Mouse (Mus musculus) ES-Bruce4 (cell line): ENCODE measurements at regions not wholly inside any gene's neighbourhood (a gene's known extent, or its start where the extent isn't known, plus 50 kb on each side); places are given as distances from the start of the nearest gene placed in this dataset.
A peak's percentile ranks its signal among the peaks of the same experiment; 100 is the strongest.
"Not testable (repeated sequence)": the region's sequence is repeated elsewhere in the genome, so short reads cannot be mapped to it uniquely, and the experiment has no call there.

Source experiments
- H3K27ac ChIP-seq: 2 replicates; pipeline ENCODE4 v1.5.1; 2012; ENCODE audit warnings: low read length, inconsistent platforms; ENCODE audit not compliant: insufficient read depth
- H3K27me3 ChIP-seq: 2 replicates; pipeline ENCODE4 v1.6.1; 2012; ENCODE audit warnings: mild to moderate bottlenecking, low read length, inconsistent platforms; ENCODE audit not compliant: control insufficient read depth, poor library complexity, insufficient read depth, severe bottlenecking
- H3K36me3 ChIP-seq: 2 replicates; pipeline ENCODE4 v1.6.1; 2012; ENCODE audit warnings: inconsistent platforms, mild to moderate bottlenecking, low read length, moderate library complexity; ENCODE audit not compliant: control insufficient read depth, poor library complexity, insufficient read depth, severe bottlenecking
- H3K4me1 ChIP-seq: one replicate; pipeline ENCODE4 v1.8.1; 2011; ENCODE audit warnings: low read length; ENCODE audit not compliant: control insufficient read depth, insufficient read depth
- H3K4me3 ChIP-seq: 2 replicates; pipeline ENCODE4 v1.5.1; 2011; ENCODE audit warnings: low read depth, mild to moderate bottlenecking, low read length
- H3K9ac ChIP-seq: 2 replicates; pipeline ENCODE4 v1.6.1; 2012; ENCODE audit warnings: low read depth, mild to moderate bottlenecking, inconsistent platforms; ENCODE audit not compliant: poor library complexity, severe bottlenecking
- H3K9me3 ChIP-seq: replicated peaks from 2 replicates; pipeline ENCODE4 v1.6.1; 2012; ENCODE audit warnings: mild to moderate bottlenecking, low read length, inconsistent platforms; ENCODE audit not compliant: control insufficient read depth, poor library complexity, insufficient read depth, severe bottlenecking
- CTCF ChIP-seq: IDR thresholded peaks from one replicate; pipeline ENCODE4 v1.8.1; 2011; ENCODE audit warnings: low read depth, low read length
- EP300 ChIP-seq: IDR thresholded peaks from 2 replicates; pipeline ENCODE4 v1.6.1; 2011; ENCODE audit warnings: low read depth, low read length; ENCODE audit not compliant: insufficient read depth
- POLR2A ChIP-seq: IDR thresholded peaks from one replicate; pipeline ENCODE4 v1.8.1; 2011; ENCODE audit warnings: low read length; ENCODE audit not compliant: insufficient read depth

GRCm38 (mm10) chr2:57185151-57185550, 52.3 kb upstream of the Gpd2 start:
- Histone ChIP-seq H3K4me3 (no peak overlapping the region), H3K36me3 (no peaks in the 10 kb centered on the region), H3K27ac (no peak overlapping the region), H3K27me3 (no peaks in the 10 kb centered on the region; the same call in 1 of the 2 replicates), H3K9ac (no peak overlapping the region), H3K9me3 (no peaks in the 10 kb centered on the region), H3K4me1 (no peaks in the 10 kb centered on the region)
- TF ChIP-seq POLR2A (no peak), CTCF (no peak), EP300 (no peak)

GRCm38 (mm10) chr2:57183108-57183507, 54.3 kb upstream of the Gpd2 start:
- H3K27me3 ChIP-seq, H3K4me3 ChIP-seq: not testable (repeated sequence)

GRCm38 (mm10) chr2:57181692-57182541, 55.5 kb upstream of the Gpd2 start:
- no peaks in the 10 kb centered on the region for H3K36me3 ChIP-seq
- H3K9ac ChIP-seq, result peak overlapping the region; percentile 51
- peak overlapping the region; percentile 69 for H3K4me3 ChIP-seq
- TF ChIP-seq POLR2A, result no peak
- no peaks in the 10 kb centered on the region for H3K9me3 ChIP-seq
- no peaks in the 10 kb centered on the region for H3K4me1 ChIP-seq
- H3K27ac ChIP-seq, result peak overlapping the region; percentile 51; the same call in 1 of the 2 replicates
- H3K27me3 ChIP-seq, result no peaks in the 10 kb centered on the region; the same call in 1 of the 2 replicates

More at GRCm38 (mm10) chr2:57183108-57183507, 54.3 kb upstream of the Gpd2 start:
- not testable (repeated sequence) for H3K27ac ChIP-seq, H3K9ac ChIP-seq, H3K9me3 ChIP-seq, H3K4me1 ChIP-seq, H3K36me3 ChIP-seq

GRCm38 (mm10) chr2:57181350-57181691, 56.1 kb upstream of the Gpd2 start:
- H3K27ac ChIP-seq, result no peak overlapping the region

GRCm38 (mm10) chr2:57178056-57178455, 54.3 kb upstream of the Nr4a2 start:
- Histone ChIP-seq H3K4me3 (no peak overlapping the region), H3K27ac (no peak overlapping the region), H3K4me1 (no peaks in the 10 kb centered on the region), H3K9ac (no peak overlapping the region), H3K27me3 (no peaks in the 10 kb centered on the region; the same call in 1 of the 2 replicates), H3K9me3 (no peaks in the 10 kb centered on the region), H3K36me3 (no peaks in the 10 kb centered on the region)
- TF ChIP-seq POLR2A, result no peak
- no peak for TF ChIP-seq CTCF
- TF ChIP-seq EP300, result no peak

More at GRCm38 (mm10) chr2:57181350-57181691, 56.1 kb upstream of the Gpd2 start:
- H3K9ac ChIP-seq, result peak overlapping the region; percentile 51
- no peaks in the 10 kb centered on the region for H3K4me1 ChIP-seq
- peak overlapping the region; percentile 69 for H3K4me3 ChIP-seq
- TF ChIP-seq CTCF (no peak), EP300 (no peak), POLR2A (no peak)
- H3K9me3 ChIP-seq, result no peaks in the 10 kb centered on the region
- H3K27me3 ChIP-seq, result no peaks in the 10 kb centered on the region; the same call in 1 of the 2 replicates
- H3K36me3 ChIP-seq, result no peaks in the 10 kb centered on the region

- Histone ChIP-seq H3K9me3 (no peaks in the 10 kb centered on the region), H3K9ac (no peak overlapping the region), H3K27me3 (no peaks in the 10 kb centered on the region; the same call in 1 of the 2 replicates), H3K4me1 (no peaks in the 10 kb centered on the region), H3K36me3 (no peaks in the 10 kb centered on the region), H3K27ac (no peak overlapping the region), H3K4me3 (no peak overlapping the region)
- no peak for TF ChIP-seq EP300
- TF ChIP-seq CTCF, result no peak
- no peak for TF ChIP-seq POLR2A
Observed at GRCm38 (mm10) chr2:57176547-57176946, 52.7 kb upstream of the Nr4a2 start.
